In genomic region chrX:53214557-53215229, GRCm38 (mm10) we compare ENCODE assay signal across 11 mouse cellular contexts. TPM values are rescaled to one million over a fixed set of nuclear protein-coding genes. Genes with fewer than 3 reads are reported as not detected.
DNase-seq lines count a peak whose midpoint lies in the region; ATAC-seq lines count a peak whose summit lies in the region.
"Had no signal": no experiment of that assay in that cellular context is flagged by ENCODE, and none has a peak within 500 bp of the region (broad histone marks: within the 10 kb centered on the region; RNA-seq: fewer than 3 reads in every experiment).

No protein-coding gene starts in this region.

- WGBS in hindbrain, embryonic 16.5 days, result 64% methylated on average over 7 of the region's 7 CpGs
- 65% methylated on average over 7 of the region's 7 CpGs for WGBS in hindbrain, embryonic 13.5 days
- 38% methylated on average over 7 of the region's 7 CpGs for WGBS in lung, embryonic 16.5 days

- no peak overlapping the region for H3K4me2 ChIP-seq in hindbrain, embryonic 16.5 days (ENCODE audit: low read length)
- no peak overlapping the region for H3K4me2 ChIP-seq in hindbrain, embryonic 13.5 days
- no peak overlapping the region for H3K4me2 ChIP-seq in lung, embryonic 16.5 days (ENCODE audit: low read depth, low read length)

- H3K9ac ChIP-seq in hindbrain, embryonic 16.5 days (ENCODE audit: low read depth, low read length), result no peak overlapping the region
- H3K9ac ChIP-seq in hindbrain, embryonic 13.5 days, result no peak overlapping the region
- H3K9ac ChIP-seq in lung, embryonic 16.5 days (ENCODE audit: low read length), result no peak overlapping the region
- H3K9ac ChIP-seq: liver, embryonic 14.5 days had no signal

- peak; percentile 38; the same call in 1 of the 2 replicates for ATAC-seq in hindbrain, embryonic 16.5 days
- no peak for ATAC-seq in hindbrain, embryonic 13.5 days (ENCODE audit: low FRiP score)
- ATAC-seq in lung, embryonic 16.5 days (ENCODE audit: low read depth), result peak; percentile 79
- no peak for ATAC-seq in megakaryocyte-erythroid progenitor cell, adult 5-6 weeks (replicated peaks; ENCODE audit: low FRiP score, low TSS enrichment, poor library complexity, severe bottlenecking)

- H3K4me1 ChIP-seq in hindbrain, embryonic 16.5 days (ENCODE audit: control insufficient read depth, insufficient read depth, low read depth, low read length), result peaks cover 3% of the 10 kb centered on the region
- 0 out of 2 replicates have a peak, but pooled peaks cover 10% of the 10 kb centered on the region for H3K4me1 ChIP-seq in hindbrain, embryonic 13.5 days (replicated peaks)
- peaks cover 29% of the 10 kb centered on the region for H3K4me1 ChIP-seq in lung, embryonic 16.5 days (replicated peaks; ENCODE audit: control insufficient read depth, insufficient read depth, low read length)

- no peaks in the 10 kb centered on the region for H3K9me3 ChIP-seq in hindbrain, embryonic 16.5 days (ENCODE audit: control insufficient read depth, low read length)
- no peaks in the 10 kb centered on the region for H3K9me3 ChIP-seq in hindbrain, embryonic 13.5 days
- H3K9me3 ChIP-seq in lung, embryonic 16.5 days (ENCODE audit: control insufficient read depth, low read length), result no peaks in the 10 kb centered on the region

- H3K27me3 ChIP-seq in hindbrain, embryonic 16.5 days (replicated peaks; ENCODE audit: control insufficient read depth, insufficient read depth, low read length), result no peaks in the 10 kb centered on the region
- no peaks in the 10 kb centered on the region for H3K27me3 ChIP-seq in hindbrain, embryonic 13.5 days
- no peaks in the 10 kb centered on the region for H3K27me3 ChIP-seq in lung, embryonic 16.5 days (ENCODE audit: control insufficient read depth, insufficient read depth, low read depth, low read length)

- H3K4me3 ChIP-seq in hindbrain, embryonic 16.5 days (ENCODE audit: low read length), result no peak overlapping the region
- no peak overlapping the region for H3K4me3 ChIP-seq in hindbrain, embryonic 13.5 days
- no peak overlapping the region for H3K4me3 ChIP-seq in lung, embryonic 16.5 days (ENCODE audit: low read length)

- H3K27ac ChIP-seq in hindbrain, embryonic 16.5 days (ENCODE audit: low read depth, low read length), result no peak overlapping the region
- no peak overlapping the region for H3K27ac ChIP-seq in hindbrain, embryonic 13.5 days
- peak overlapping the region; percentile 92 for H3K27ac ChIP-seq in lung, embryonic 16.5 days (ENCODE audit: low read length)
- H3K27ac ChIP-seq: liver, embryonic 14.5 days had no signal

- DNase-seq in cerebellum, postnatal 14 days, result peak; percentile 54 to 64
- DNase-seq in cerebellum, adult 11 months, result no peak
- peak; percentile 45 for DNase-seq in adipocyte (ENCODE audit: low spot score)
- no peak for DNase-seq in right cerebral cortex, postnatal 25 days
- DNase-seq: thymus, postnatal 14 days had no signal

- no peaks in the 10 kb centered on the region for H3K36me3 ChIP-seq in hindbrain, embryonic 16.5 days (ENCODE audit: control insufficient read depth, insufficient read depth, low read length)
- no peaks in the 10 kb centered on the region for H3K36me3 ChIP-seq in hindbrain, embryonic 13.5 days
- no peaks in the 10 kb centered on the region for H3K36me3 ChIP-seq in lung, embryonic 16.5 days (ENCODE audit: control insufficient read depth, insufficient read depth, low read length)

RNA-seq across cellular contexts. Expression of gene Plac1, which starts 25.2 kb away (rescaled TPM):
- 0.24 TPM in 1 of 2 replicates, not detected in the other for polyA plus RNA-seq in hindbrain, embryonic 16.5 days (2015; fragmentation: Nextera tagmentation; extraction: Ambion mirVana)
- 0.82 and 1.2 TPM in 2 replicates for polyA plus RNA-seq in hindbrain, embryonic 13.5 days (2015; fragmentation: Nextera tagmentation; extraction: Ambion mirVana)
- polyA plus RNA-seq in lung, embryonic 16.5 days (2015; fragmentation: Nextera tagmentation; extraction: Ambion mirVana), result 19.5 and 21.1 TPM in 2 replicates
- total RNA-seq in megakaryocyte-erythroid progenitor cell, adult 5-6 weeks (2014; fragmentation: Nextera tagmentation), result not detected in 2 replicates
- total RNA-seq in megakaryocyte-erythroid progenitor cell, adult 5-6 weeks (2017), result not detected in 2 replicates

RNA-seq across cellular contexts. Expression of gene Fam122b, which starts 54.9 kb away (rescaled TPM):
- 3.5 and 4.4 TPM in 2 replicates for polyA plus RNA-seq in hindbrain, embryonic 16.5 days (2015; fragmentation: Nextera tagmentation; extraction: Ambion mirVana)
- 3.4 and 4.0 TPM in 2 replicates for polyA plus RNA-seq in hindbrain, embryonic 13.5 days (2015; fragmentation: Nextera tagmentation; extraction: Ambion mirVana)
- polyA plus RNA-seq in lung, embryonic 16.5 days (2015; fragmentation: Nextera tagmentation; extraction: Ambion mirVana), result 13.6 and 15.7 TPM in 2 replicates
- 16.0 and 21.5 TPM in 2 replicates for total RNA-seq in megakaryocyte-erythroid progenitor cell, adult 5-6 weeks (2014; fragmentation: Nextera tagmentation)
- 5.7 and 8.4 TPM in 2 replicates for total RNA-seq in megakaryocyte-erythroid progenitor cell, adult 5-6 weeks (2017)

RNA-seq across cellular contexts. Expression of gene Fam122c, which starts 58.5 kb away (rescaled TPM):
- polyA plus RNA-seq in hindbrain, embryonic 16.5 days (2015; fragmentation: Nextera tagmentation; extraction: Ambion mirVana), result not detected in 2 replicates
- not detected in 2 replicates for polyA plus RNA-seq in hindbrain, embryonic 13.5 days (2015; fragmentation: Nextera tagmentation; extraction: Ambion mirVana)
- polyA plus RNA-seq in lung, embryonic 16.5 days (2015; fragmentation: Nextera tagmentation; extraction: Ambion mirVana), result not detected in 2 replicates
- not detected in 2 replicates for total RNA-seq in megakaryocyte-erythroid progenitor cell, adult 5-6 weeks (2014; fragmentation: Nextera tagmentation)
- total RNA-seq in megakaryocyte-erythroid progenitor cell, adult 5-6 weeks (2017), result not detected in 2 replicates
- polyA plus RNA-seq: C2C12; liver, embryonic 14.5 days had no signal

Comparison
In these comparisons a context has a peak if more than half of its experiments do, and no peak if none do; other contexts are left out.
1. DNase-seq: peak in cerebellum, postnatal 14 days (2 of 2) and adipocyte (single experiment); none in cerebellum, adult 11 months (single experiment) and right cerebral cortex, postnatal 25 days (single experiment).
2. ATAC-seq: peak in hindbrain, embryonic 16.5 days (single experiment) and lung, embryonic 16.5 days (single experiment); none in hindbrain, embryonic 13.5 days (single experiment) and megakaryocyte-erythroid progenitor cell, adult 5-6 weeks (single experiment).